Mouse (Mus musculus) intestine, embryonic 14.5 days (tissue): ENCODE results near the gene 4933405L10Rik. TPM values are rescaled to one million over a fixed set of nuclear protein-coding genes. Genes with fewer than 3 reads are reported as not detected.

Experiments used
- ATAC-seq: fragments of 200-750 bp; cut with Nextera tagmentation; replicated peaks from 2 replicates; pipeline ENCODE4 v1.8.0; 2017; ENCODE audit warnings: low read depth, moderate number of reproducible peaks, moderate TSS enrichment, moderate library complexity; ENCODE audit not compliant: low FRiP score, low TSS enrichment
- DNase-seq: peaks from one replicate; pipeline ENCODE4 v3.0.0-alpha.2; 2018; ENCODE audit warnings: low spot score
- H3K27ac ChIP-seq: fragments of 300-500 bp; sonication (generic); 2 replicates; pipeline ENCODE4 v1.5.1; 2014; ENCODE audit warnings: low read depth, mild to moderate bottlenecking, control low read depth
- H3K27me3 ChIP-seq: fragments of 300-500 bp; sonication (generic); replicated peaks from 2 replicates; pipeline ENCODE4 v1.6.1; 2014; ENCODE audit warnings: low read length, control low read depth; ENCODE audit not compliant: control insufficient read depth, insufficient read depth
- H3K36me3 ChIP-seq: fragments of 300-500 bp; sonication (generic); 2 replicates; pipeline ENCODE4 v1.6.1; 2014; ENCODE audit warnings: low read length, control low read depth; ENCODE audit not compliant: control insufficient read depth, insufficient read depth
- H3K4me1 ChIP-seq: fragments of 300-500 bp; sonication (generic); replicated peaks from 2 replicates; pipeline ENCODE4 v1.6.1; 2014; ENCODE audit warnings: low read length, control low read depth, mixed read lengths; ENCODE audit not compliant: control insufficient read depth, insufficient read depth
- H3K4me2 ChIP-seq: fragments of 300-500 bp; sonication (generic); 2 replicates; pipeline ENCODE4 v1.6.1; 2014; ENCODE audit warnings: low read length
- H3K4me3 ChIP-seq: fragments of 300-500 bp; sonication (generic); 2 replicates; pipeline ENCODE4 v1.5.1; 2014; ENCODE audit warnings: low read depth, low read length, control low read depth, mixed read lengths
- H3K9ac ChIP-seq: fragments of 300-500 bp; sonication (generic); 2 replicates; pipeline ENCODE4 v1.6.1; 2014; ENCODE audit warnings: mild to moderate bottlenecking, low read length
- H3K9me3 ChIP-seq: fragments of 300-500 bp; sonication (generic); 2 replicates; pipeline ENCODE4 v1.6.1; 2016; ENCODE audit warnings: low read length, control low read depth; ENCODE audit not compliant: control insufficient read depth
- WGBS: fragments of 180-500 bp; shearing (Covaris S2); extraction: QIAGEN DNeasy Blood & Tissue Kit; methylation state at CpG from one replicate; pipeline ENCODE4 v1.1.7; 2014; 5-methylcytosine and 5-hydroxymethylcytosine counted together
- polyA plus RNA-seq: library from polyadenylated mRNA; unstranded; fragments of >200 nt; fragmentation: Nextera tagmentation; extraction: Ambion mirVana; gene quantifications from 2 replicates; pipeline ENCODE4 v1.2.1, GENCODE M21; 2014

The 4933405L10Rik gene
- polyA plus RNA-seq, 1 experiment from 2014 or later: not detected

GRCm38 (mm10) chr8:105716302-105716945 is 9.0 kb downstream of the 4933405L10Rik start:
- no peaks in the 10 kb centered on the region for H3K4me1 ChIP-seq
- 87% methylated on average over 15 of the region's 15 CpGs for WGBS
- no peak overlapping the region for H3K27ac ChIP-seq

GRCm38 (mm10) chr8:105719637-105720036 is 12.2 kb downstream of the 4933405L10Rik start:
- Histone ChIP-seq H3K9ac (no peak overlapping the region), H3K4me3 (no peak overlapping the region), H3K36me3 (0 out of 2 replicates have a peak, but pooled peaks cover 2% of the 10 kb centered on the region), H3K4me2 (no peak overlapping the region), H3K27ac (no peak overlapping the region), H3K9me3 (no peaks in the 10 kb centered on the region), H3K4me1 (no peaks in the 10 kb centered on the region), H3K27me3 (no peaks in the 10 kb centered on the region)
- no peak for DNase-seq
- WGBS: 76% methylated on average over 4 of the region's 4 CpGs
- ATAC-seq: no peak

More at GRCm38 (mm10) chr8:105716302-105716945, 9.0 kb downstream of the 4933405L10Rik start:
- Histone ChIP-seq H3K27me3 (no peaks in the 10 kb centered on the region), H3K36me3 (no peaks in the 10 kb centered on the region), H3K9me3 (no peaks in the 10 kb centered on the region), H3K4me3 (no peak overlapping the region), H3K4me2 (no peak overlapping the region), H3K9ac (no peak overlapping the region)
- ATAC-seq: no peak
- DNase-seq: no peak

- Histone ChIP-seq H3K27me3 (no peaks in the 10 kb centered on the region), H3K27ac (no peak overlapping the region), H3K4me2 (no peak overlapping the region), H3K9ac (no peak overlapping the region), H3K4me3 (no peak overlapping the region), H3K9me3 (no peaks in the 10 kb centered on the region), H3K4me1 (no peaks in the 10 kb centered on the region), H3K36me3 (0 out of 2 replicates have a peak, but pooled peaks cover 13% of the 10 kb centered on the region)
- DNase-seq (no peak), ATAC-seq (no peak)
- WGBS: 89% methylated on average over 9 of the region's 9 CpGs
Observed at GRCm38 (mm10) chr8:105722861-105723260, 15.4 kb downstream of the 4933405L10Rik start.

GRCm38 (mm10) chr8:105725726-105726125 is 18.3 kb downstream of the 4933405L10Rik start:
- no peak overlapping the region for H3K4me3 ChIP-seq
- ATAC-seq (no peak), DNase-seq (no peak)
- H3K36me3 ChIP-seq: 0 out of 2 replicates have a peak, but pooled peaks cover 13% of the 10 kb centered on the region
- H3K27ac ChIP-seq: no peak overlapping the region
- H3K9me3 ChIP-seq: no peaks in the 10 kb centered on the region
- H3K4me1 ChIP-seq: no peaks in the 10 kb centered on the region
- no peak overlapping the region for H3K9ac ChIP-seq
- H3K27me3 ChIP-seq: no peaks in the 10 kb centered on the region
- no peak overlapping the region for H3K4me2 ChIP-seq
- 66% methylated on average over 5 of the region's 5 CpGs for WGBS

- H3K36me3 ChIP-seq: 0 out of 2 replicates have a peak, but pooled peaks cover 13% of the 10 kb centered on the region
- no peak overlapping the region for H3K4me3 ChIP-seq
- no peak for DNase-seq
- no peak overlapping the region for H3K4me2 ChIP-seq
- H3K4me1 ChIP-seq: no peaks in the 10 kb centered on the region
- no peak overlapping the region for H3K27ac ChIP-seq
- H3K9me3 ChIP-seq: no peaks in the 10 kb centered on the region
- no peak overlapping the region for H3K9ac ChIP-seq
- no peaks in the 10 kb centered on the region for H3K27me3 ChIP-seq
- ATAC-seq: no peak
- 69% methylated on average over 18 of the region's 18 CpGs for WGBS
Observed at GRCm38 (mm10) chr8:105727397-105728124, 20.1 kb downstream of the 4933405L10Rik start.

GRCm38 (mm10) chr8:105732186-105732585 is 24.7 kb downstream of the 4933405L10Rik start:
- ATAC-seq (no peak), DNase-seq (no peak)
- H3K9ac ChIP-seq: no peak overlapping the region
- H3K4me3 ChIP-seq: no peak overlapping the region
- no peak overlapping the region for H3K27ac ChIP-seq
- WGBS: 91% methylated on average over 5 of the region's 5 CpGs
- no peak overlapping the region for H3K4me2 ChIP-seq
- no peaks in the 10 kb centered on the region for H3K4me1 ChIP-seq
- H3K36me3 ChIP-seq: no peaks in the 10 kb centered on the region
- no peaks in the 10 kb centered on the region for H3K27me3 ChIP-seq
- H3K9me3 ChIP-seq: no peaks in the 10 kb centered on the region

GRCm38 (mm10) chr8:105739216-105739615 is 31.8 kb downstream of the 4933405L10Rik start:
- DNase-seq: no peak
- Histone ChIP-seq H3K9me3 (no peaks in the 10 kb centered on the region), H3K4me2 (no peak overlapping the region), H3K4me3 (no peak overlapping the region), H3K36me3 (no peaks in the 10 kb centered on the region), H3K9ac (no peak overlapping the region), H3K27me3 (no peaks in the 10 kb centered on the region), H3K4me1 (0 out of 2 replicates have a peak, but pooled peaks cover 3% of the 10 kb centered on the region), H3K27ac (no peak overlapping the region)
- no peak for ATAC-seq
- WGBS: 83% methylated on average over 5 of the region's 5 CpGs

- Histone ChIP-seq H3K9ac (no peak overlapping the region), H3K27ac (no peak overlapping the region), H3K4me2 (no peak overlapping the region), H3K9me3 (no peaks in the 10 kb centered on the region), H3K27me3 (no peaks in the 10 kb centered on the region), H3K4me1 (peaks cover 6% of the 10 kb centered on the region; the same call in 1 of the 2 replicates), H3K36me3 (no peaks in the 10 kb centered on the region), H3K4me3 (no peak overlapping the region)
- ATAC-seq (no peak), DNase-seq (no peak)
- 85% methylated on average over 4 of the region's 4 CpGs for WGBS
Observed at GRCm38 (mm10) chr8:105743301-105743700, 35.8 kb downstream of the 4933405L10Rik start.
